Mouse (Mus musculus) activated CD4-positive, CD25-positive, alpha-beta regulatory T cell (primary cell): ENCODE measurements around the gene Abcc6. TPM values are rescaled to one million over a fixed set of nuclear protein-coding genes. Genes with fewer than 3 reads are reported as not detected.

Experiments used
- polyA plus RNA-seq, 2 experiments: library from polyadenylated mRNA; unstranded; fragments of 100-300 nt; shearing (Covaris generic); gene quantifications; one replicate each; pipeline ENCODE4 v1.2.1; 2017

Gene Abcc6
- under 1 TPM in 1 of 2 experiments, not detected in 1; 0.93 TPM for polyA plus RNA-seq

DNA sequence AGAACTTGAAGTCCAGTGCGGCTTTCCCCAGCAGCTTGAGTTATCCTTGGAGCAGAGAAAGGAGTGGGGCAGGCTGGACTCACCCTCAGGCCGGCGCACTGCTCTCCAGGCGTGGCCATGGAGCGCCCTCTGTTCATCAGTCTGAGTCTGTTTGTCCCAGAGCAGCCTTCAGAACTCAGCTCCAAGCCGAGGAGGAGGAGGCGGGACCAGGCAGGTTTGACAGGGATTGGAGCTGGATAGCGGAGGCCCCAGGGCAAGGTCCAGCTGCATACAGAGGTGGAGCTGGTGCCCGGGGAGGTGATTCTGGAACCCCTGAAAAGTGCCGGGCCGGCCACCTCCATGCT lies at the start of gene Abcc6:
TSS of gene Abcc6 (minus strand) at position 158 of the 344 bp plus-strand sequence.

DNA sequence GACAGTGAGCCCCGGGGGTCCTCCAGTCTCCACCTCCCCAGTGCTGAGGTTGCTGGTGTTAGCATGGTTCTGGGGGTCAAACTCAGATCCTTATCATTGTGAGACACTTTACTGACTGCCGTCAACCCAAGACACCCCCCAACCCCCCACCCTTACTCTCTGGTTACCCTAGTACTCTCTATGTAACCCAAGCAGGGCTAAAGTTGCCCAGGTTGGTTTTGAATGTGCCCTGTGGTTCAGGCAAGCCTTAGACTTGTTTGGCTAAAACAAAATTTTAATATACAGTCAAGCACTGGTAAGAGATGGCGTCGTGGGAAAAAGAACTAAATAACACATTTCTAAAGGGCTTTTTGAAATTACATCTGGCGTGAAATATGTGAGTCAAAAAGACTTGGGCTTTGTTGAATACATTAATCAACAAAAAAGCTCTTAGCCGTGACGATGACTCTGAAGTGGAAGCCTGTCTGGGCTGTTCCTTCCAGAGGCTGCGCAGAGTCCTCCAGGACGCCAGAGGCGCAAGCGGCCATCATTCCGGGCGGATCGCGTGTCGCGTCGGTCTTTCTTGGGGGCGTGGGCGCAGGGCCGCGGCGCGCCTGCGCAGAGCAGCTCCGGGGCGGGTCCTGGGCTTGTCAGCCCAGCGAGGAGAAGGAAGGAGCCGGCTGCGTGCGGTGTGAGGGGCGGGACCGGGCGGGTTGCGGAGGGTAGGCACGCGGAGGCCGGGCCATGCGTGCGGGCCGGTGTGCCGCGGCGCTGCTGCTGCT lies 3.2 kb upstream of the Abcc6 start, which contains the start of gene Nomo1:
TSS of gene Nomo1 (plus strand) at position 590 of the 761 bp plus-strand sequence.

DNA sequence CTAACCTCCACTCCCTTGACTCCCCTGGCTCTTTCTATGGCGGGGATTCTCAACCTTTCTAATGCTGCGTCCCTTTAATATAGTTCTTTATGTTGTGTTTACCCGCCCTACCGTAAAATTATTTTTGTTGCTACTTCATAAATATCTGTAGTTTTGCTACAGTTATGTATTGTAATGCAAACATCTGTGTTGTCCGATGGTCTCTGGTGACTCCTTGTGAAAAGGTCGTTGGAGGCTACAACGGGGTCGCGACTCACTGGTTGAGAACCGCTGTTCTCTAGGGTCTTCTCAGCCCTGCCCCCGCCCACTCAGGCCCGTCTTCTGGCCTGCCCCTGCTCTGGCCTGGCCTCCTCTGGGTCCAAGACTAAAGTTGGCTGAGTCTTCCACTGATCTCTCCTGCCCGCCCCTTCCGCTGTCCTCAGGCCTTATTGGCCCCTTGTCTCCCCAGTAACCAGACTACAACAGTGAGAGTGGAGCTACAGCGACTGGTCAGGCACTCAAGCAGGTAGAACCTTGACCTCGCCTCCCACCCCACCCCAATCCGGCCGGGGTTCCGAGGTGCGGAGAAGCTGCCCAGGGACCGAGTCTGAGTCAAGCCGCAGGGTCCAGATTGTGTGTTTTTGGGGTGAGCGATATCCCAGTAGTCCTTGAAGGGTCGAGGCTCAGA lies 106.2 kb downstream of the Abcc6 start, which contains the start of gene Ccdc114:
TSS of gene Ccdc114 (plus strand) at position 311 of the 667 bp plus-strand sequence.

DNA sequence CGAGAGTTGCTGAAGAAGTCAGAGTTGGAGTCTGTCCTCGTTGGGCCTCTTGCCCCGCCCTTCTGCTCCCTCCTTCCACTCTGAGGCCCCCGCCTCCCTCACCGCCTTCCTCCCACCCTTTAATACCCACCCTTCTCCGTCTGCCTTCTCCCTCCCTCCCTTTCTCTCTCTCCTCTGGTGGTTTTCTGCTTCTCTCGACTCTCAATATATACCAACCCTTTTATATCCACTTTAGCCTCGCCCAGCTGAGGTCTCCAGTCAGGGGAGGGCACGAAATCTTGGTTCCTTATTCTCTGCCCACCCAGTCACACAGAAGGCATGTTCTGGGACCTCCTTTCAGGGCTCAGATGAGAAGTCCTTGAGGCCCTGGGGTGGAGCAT lies 108.9 kb downstream of the Abcc6 start, which contains the start of gene Emp3:
TSS of gene Emp3 (minus strand) at position 163 of the 380 bp plus-strand sequence.

Other genes starting within 250 kb of the Abcc6 start
- gene Lmtk3, start 246.6 kb downstream of the Abcc6 start, polyA plus RNA-seq = under 1 TPM; 0.05 to 0.18 TPM
- gene Sult2b1, start 245.6 kb downstream of the Abcc6 start, polyA plus RNA-seq = 1 to 10 TPM; 1.7 to 4.0 TPM
- gene Cyth2, start 215.7 kb downstream of the Abcc6 start, polyA plus RNA-seq = 10 to 100 TPM; 71.9 to 73.3 TPM
- under 1 TPM; 0.06 to 0.12 TPM for gene Kcnj14, start 205.5 kb downstream of the Abcc6 start, polyA plus RNA-seq
- gene Grwd1, start 199.4 kb downstream of the Abcc6 start, polyA plus RNA-seq = 10 to 100 TPM; 21.4 to 26.5 TPM
- 100 to 1,000 TPM in 1 of 2 experiments, 10 to 100 TPM in 1; 84.9 to 108 TPM for gene Kdelr1, start 157.5 kb downstream of the Abcc6 start, polyA plus RNA-seq
- gene Grin2d, start 151.9 kb downstream of the Abcc6 start, polyA plus RNA-seq = 1 to 10 TPM in 1 of 2 experiments, under 1 TPM in 1; 0.94 to 1.1 TPM
- 1 to 10 TPM in 1 of 2 experiments, not detected in 1; 2.1 TPM for gene Syngr4, start 133.6 kb downstream of the Abcc6 start, polyA plus RNA-seq
- gene Tmem143, start 133.4 kb downstream of the Abcc6 start, polyA plus RNA-seq = 1 to 10 TPM; 7.2 to 9.5 TPM
- gene Emp3, start 108.9 kb downstream of the Abcc6 start, polyA plus RNA-seq = 100 to 1,000 TPM; 711 to 728 TPM
- 1 to 10 TPM; 1.4 to 2.1 TPM for gene Ccdc114, start 106.2 kb downstream of the Abcc6 start, polyA plus RNA-seq
- 10 to 100 TPM; 28.0 to 30.7 TPM for gene Nomo1, start 3.4 kb upstream of the Abcc6 start, polyA plus RNA-seq
- gene Kcnj11, start 70.5 kb upstream of the Abcc6 start, polyA plus RNA-seq = not detected
- gene Abcc8, start 149.7 kb upstream of the Abcc6 start, polyA plus RNA-seq = under 1 TPM in 1 of 2 experiments, not detected in 1; 0.14 TPM
- not detected for gene Ush1c, start 208.2 kb upstream of the Abcc6 start, polyA plus RNA-seq
- not detected for gene Otog, start 210.7 kb upstream of the Abcc6 start, polyA plus RNA-seq